Mouse (Mus musculus) forelimb bud, embryonic 11.5 days (tissue): ENCODE measurements around the gene Pan2.

Experiments used
- DNase-seq: peaks from one replicate; pipeline ENCODE4 v3.0.0-alpha.2; 2012; ENCODE audit warnings: low read depth, low spot score

The Pan2 gene

GRCm38 (mm10) chr10:128336195-128336594 is 33.1 kb downstream of the Pan2 start:
- no peak for DNase-seq

GRCm38 (mm10) chr10:128336597-128336996 is 33.5 kb downstream of the Pan2 start:
- DNase-seq = no peak

- DNase-seq = peak; percentile 98
These were observed 34.4 kb downstream of the Pan2 start, which contains the start of gene Cs for GRCm38 (mm10) chr10:128337306-128338181. Cs (plus strand) TSS chr10:128337734.

GRCm38 (mm10) chr10:128338415-128338814 is 35.3 kb downstream of the Pan2 start:
- DNase-seq = no peak

GRCm38 (mm10) chr10:128338948-128339347 is 35.8 kb downstream of the Pan2 start:
- DNase-seq = no peak

- no peak for DNase-seq
These were observed 37.1 kb downstream of the Pan2 start for GRCm38 (mm10) chr10:128340257-128340656.

- DNase-seq = no peak
These were observed 40.3 kb downstream of the Pan2 start for GRCm38 (mm10) chr10:128343436-128343835.

GRCm38 (mm10) chr10:128344568-128345275 is 41.6 kb downstream of the Pan2 start:
- DNase-seq = no peak

GRCm38 (mm10) chr10:128347541-128347940 is 44.4 kb downstream of the Pan2 start:
- no peak for DNase-seq

- peak; percentile 43 for DNase-seq
These were observed 55.7 kb downstream of the Pan2 start for GRCm38 (mm10) chr10:128358796-128359195.

- DNase-seq = no peak
These were observed 56.1 kb downstream of the Pan2 start for GRCm38 (mm10) chr10:128359226-128359625.

GRCm38 (mm10) chr10:128361836-128362235 is 58.7 kb downstream of the Pan2 start:
- no peak for DNase-seq

- DNase-seq = peak; percentile 53
These were observed 59.4 kb downstream of the Pan2 start for GRCm38 (mm10) chr10:128362568-128362967.

GRCm38 (mm10) chr10:128367899-128368401 is 64.8 kb downstream of the Pan2 start:
- no peak for DNase-seq

GRCm38 (mm10) chr10:128368402-128369217 is 65.5 kb downstream of the Pan2 start, which contains the start of gene Coq10a:
Coq10a (minus strand) TSS chr10:128368997.
- DNase-seq = peak; percentile 84

- no peak for DNase-seq
These were observed 66.0 kb downstream of the Pan2 start for GRCm38 (mm10) chr10:128369218-128369543.

GRCm38 (mm10) chr10:128369599-128369998 is 66.5 kb downstream of the Pan2 start:
- DNase-seq = no peak

GRCm38 (mm10) chr10:128370021-128370420 is 66.9 kb downstream of the Pan2 start:
- DNase-seq = no peak

- DNase-seq = peak; percentile 52
These were observed 67.5 kb downstream of the Pan2 start for GRCm38 (mm10) chr10:128370601-128371000.
